Mouse (Mus musculus) E14TG2a.4 (cell line): ENCODE data around the gene Ppm1b.

Source experiments
- CTCF ChIP-seq: conservative IDR thresholded peaks from 2 replicates; pipeline ENCODE4 v1.5.1; 2014; ENCODE audit warnings: low read length
- NANOG ChIP-seq: IDR thresholded peaks from 2 replicates; pipeline ENCODE4 v1.6.1; 2014; ENCODE audit warnings: borderline replicate concordance, low read length, mixed read lengths
- POU5F1 ChIP-seq: IDR thresholded peaks from 2 replicates; pipeline ENCODE4 v1.6.1; 2014; ENCODE audit warnings: low read length, borderline replicate concordance

DNA sequence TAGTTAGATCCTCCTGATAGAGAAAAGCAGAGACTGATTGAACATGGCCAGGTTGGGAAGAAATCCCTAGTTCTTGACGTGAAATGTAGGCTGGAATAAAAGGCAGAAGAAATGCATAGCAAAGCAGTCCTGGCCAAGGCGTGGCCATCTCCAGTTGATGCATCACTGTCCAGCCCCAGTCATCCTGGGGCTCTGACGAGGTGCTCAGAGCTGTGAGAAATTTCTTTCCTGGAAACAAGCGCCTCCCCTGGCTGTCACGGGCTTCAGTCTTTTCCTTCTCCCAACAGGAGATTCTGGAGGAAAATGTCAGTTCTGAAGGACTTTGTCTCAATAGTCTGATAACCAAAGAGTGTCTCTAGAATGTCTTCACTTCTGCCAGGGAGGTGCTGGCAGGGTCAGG is 74.1 kb downstream of the Ppm1b start:
- no peak for TF ChIP-seq CTCF
- TF ChIP-seq NANOG: no peak
- TF ChIP-seq POU5F1: no peak
